ENCODE assay signal across 16 mouse cellular contexts in genomic region chr1:189698416-189698815, GRCm38 (mm10). TPM values are rescaled to one million over a fixed set of nuclear protein-coding genes. Genes with fewer than 3 reads are reported as not detected.
DNase-seq lines count a peak whose midpoint lies in the region; ATAC-seq lines count a peak whose summit lies in the region.
"Had no signal": no experiment of that assay in that cellular context is flagged by ENCODE, and none has a peak within 500 bp of the region (broad histone marks: within the 10 kb centered on the region; RNA-seq: fewer than 3 reads in every experiment).

No protein-coding gene starts in this region.

- peak; percentile 75 for ATAC-seq in lung, embryonic 16.5 days (ENCODE audit: low read depth)
- peak; percentile 88 for ATAC-seq in heart, embryonic 16.5 days (replicated peaks; ENCODE audit: extremely low read depth, insufficient read depth, low FRiP score)
- peak; percentile 60 for ATAC-seq in megakaryocyte-erythroid progenitor cell, adult 5-6 weeks (replicated peaks; ENCODE audit: low FRiP score, low TSS enrichment, poor library complexity, severe bottlenecking)

- no peak overlapping the region for H3K4me3 ChIP-seq in lung, embryonic 16.5 days (ENCODE audit: low read length)
- H3K4me3 ChIP-seq in heart, embryonic 16.5 days (ENCODE audit: low read length) = no peak overlapping the region
- H3K4me3 ChIP-seq: embryonic facial prominence, embryonic 12.5 days; forebrain, embryonic 12.5 days had no signal

- 39% methylated on average over 4 of the region's 4 CpGs for WGBS in lung, embryonic 16.5 days
- WGBS in heart, embryonic 16.5 days = 31% methylated on average over 4 of the region's 4 CpGs

- H3K36me3 ChIP-seq in lung, embryonic 16.5 days (ENCODE audit: control insufficient read depth, insufficient read depth, low read length) = no peaks in the 10 kb centered on the region
- no peaks in the 10 kb centered on the region for H3K36me3 ChIP-seq in heart, embryonic 16.5 days (ENCODE audit: control insufficient read depth, insufficient read depth)
- H3K36me3 ChIP-seq: embryonic facial prominence, embryonic 12.5 days; forebrain, embryonic 12.5 days had no signal

- H3K27ac ChIP-seq in lung, embryonic 16.5 days (ENCODE audit: low read length) = no peak overlapping the region
- peak overlapping the region; percentile 74 for H3K27ac ChIP-seq in heart, embryonic 16.5 days (ENCODE audit: low read length)
- H3K27ac ChIP-seq: embryonic facial prominence, embryonic 12.5 days; forebrain, embryonic 12.5 days had no signal

- no peaks in the 10 kb centered on the region for H3K9me3 ChIP-seq in lung, embryonic 16.5 days (ENCODE audit: control insufficient read depth, low read length)
- H3K9me3 ChIP-seq in heart, embryonic 16.5 days (replicated peaks; ENCODE audit: control insufficient read depth, low read length) = no peaks in the 10 kb centered on the region
- H3K9me3 ChIP-seq: embryonic facial prominence, embryonic 12.5 days; forebrain, embryonic 12.5 days had no signal

- DNase-seq in lung, postnatal 14 days = no peak
- peak; percentile 57 to 64 for DNase-seq in heart, adult 18-20 months
- no peak for DNase-seq in thymus, postnatal 10 days (ENCODE audit: low spot score in 2 of 2)
- DNase-seq in thymus, postnatal 36 days = no peak
- DNase-seq: adrenal gland, postnatal 10 days; cerebellum, postnatal 25 days; gastrocnemius, postnatal 25 days; kidney, postnatal 14 days; right cerebral cortex, postnatal 25 days; thymus, postnatal 4 days had no signal

- H3K4me2 ChIP-seq in lung, embryonic 16.5 days (ENCODE audit: low read depth, low read length) = no peak overlapping the region
- peak overlapping the region; percentile 4; the same call in 1 of the 2 replicates for H3K4me2 ChIP-seq in heart, embryonic 16.5 days (ENCODE audit: low read depth, low read length)
- H3K4me2 ChIP-seq: embryonic facial prominence, embryonic 12.5 days; forebrain, embryonic 12.5 days had no signal

- H3K4me1 ChIP-seq in lung, embryonic 16.5 days (replicated peaks; ENCODE audit: control insufficient read depth, insufficient read depth, low read length) = no peaks in the 10 kb centered on the region
- peaks cover 24% of the 10 kb centered on the region for H3K4me1 ChIP-seq in heart, embryonic 16.5 days (ENCODE audit: control insufficient read depth, insufficient read depth, low read length)
- H3K4me1 ChIP-seq: embryonic facial prominence, embryonic 12.5 days; forebrain, embryonic 12.5 days had no signal

- H3K27me3 ChIP-seq in lung, embryonic 16.5 days (ENCODE audit: control insufficient read depth, insufficient read depth, low read depth, low read length) = no peaks in the 10 kb centered on the region
- no peaks in the 10 kb centered on the region for H3K27me3 ChIP-seq in heart, embryonic 16.5 days (ENCODE audit: control insufficient read depth, insufficient read depth, low read length)
- H3K27me3 ChIP-seq: CH12.LX; embryonic facial prominence, embryonic 12.5 days had no signal

- no peak overlapping the region for H3K9ac ChIP-seq in lung, embryonic 16.5 days (ENCODE audit: low read length)
- H3K9ac ChIP-seq in heart, embryonic 16.5 days (ENCODE audit: low read length) = no peak overlapping the region
- H3K9ac ChIP-seq: embryonic facial prominence, embryonic 12.5 days; forebrain, embryonic 12.5 days had no signal

RNA-seq across cellular contexts. Expression of gene Cenpf, which starts 10.5 kb away (rescaled TPM):
- polyA plus RNA-seq in lung, embryonic 16.5 days (2015; fragmentation: Nextera tagmentation; extraction: Ambion mirVana) = 92.2 and 94.9 TPM in 2 replicates
- total RNA-seq in heart, adult 18-20 months (2021) = 1 to 10 TPM; 5.5 to 5.9 TPM
- polyA plus RNA-seq in heart, embryonic 16.5 days (2015; fragmentation: Nextera tagmentation; extraction: Ambion mirVana) = 63.4 and 65.6 TPM in 2 replicates
- total RNA-seq in megakaryocyte-erythroid progenitor cell, adult 5-6 weeks (2014; fragmentation: Nextera tagmentation) = 29.4 and 51.5 TPM in 2 replicates
- total RNA-seq in megakaryocyte-erythroid progenitor cell, adult 5-6 weeks (2017) = 31.2 and 36.0 TPM in 2 replicates

RNA-seq across cellular contexts. Expression of gene Ptpn14, which starts 29.7 kb away (rescaled TPM):
- 7.4 and 7.9 TPM in 2 replicates for polyA plus RNA-seq in lung, embryonic 16.5 days (2015; fragmentation: Nextera tagmentation; extraction: Ambion mirVana)
- 10 to 100 TPM; 29.3 to 33.7 TPM for total RNA-seq in heart, adult 18-20 months (2021)
- polyA plus RNA-seq in heart, embryonic 16.5 days (2015; fragmentation: Nextera tagmentation; extraction: Ambion mirVana) = 8.0 and 9.6 TPM in 2 replicates
- 9.0 and 16.3 TPM in 2 replicates for total RNA-seq in megakaryocyte-erythroid progenitor cell, adult 5-6 weeks (2014; fragmentation: Nextera tagmentation)
- 5.3 and 7.2 TPM in 2 replicates for total RNA-seq in megakaryocyte-erythroid progenitor cell, adult 5-6 weeks (2017)

Comparison
In these comparisons a context has a peak if more than half of its experiments do, and no peak if none do; other contexts are left out.
1. DNase-seq: peak in heart, adult 18-20 months (2 of 2); none in lung, postnatal 14 days (single experiment), thymus, postnatal 10 days (0 of 2) and thymus, postnatal 36 days (0 of 2).
2. RNA of gene Cenpf, which starts 10.5 kb away (total RNA-seq): 29.4 to 51.5 TPM in megakaryocyte-erythroid progenitor cell, adult 5-6 weeks; 5.5 to 5.9 TPM in heart, adult 18-20 months; every median in the first group is over 4 times any median in the second.
3. Peak in every context shown above with its lines, with median percentiles within 50 percentile points of each other: ATAC-seq.